Mouse (Mus musculus) cortical plate, adult 2 months (tissue): ENCODE data around the gene Zfp346.

Experiments used
- CTCF ChIP-seq: fragments of 200-500 bp; IDR thresholded peaks from 2 replicates; pipeline ENCODE4 v1.5.1; 2011; ENCODE audit warnings: mild to moderate bottlenecking, control low read depth, low read length; ENCODE audit not compliant: insufficient read depth; ENCODE audit errors: extremely low read depth
- POLR2A ChIP-seq: fragments of 200-500 bp; IDR thresholded peaks from 2 replicates; pipeline ENCODE4 v1.6.1; 2011; ENCODE audit warnings: mild to moderate bottlenecking, low read length, control low read depth; ENCODE audit not compliant: insufficient read depth; ENCODE audit errors: extremely low read depth

- TF ChIP-seq POLR2A (peak; percentile 64; the same call in 1 of the 2 replicates), CTCF (peak; percentile 75)
Measured at GRCm38 (mm10) chr13:55182173-55182894, 77.2 kb downstream of the Zfp346 start.
